Mouse (Mus musculus) macrophage (primary cell): ENCODE results near the gene Chat. TPM values are rescaled to one million over a fixed set of nuclear protein-coding genes. Genes with fewer than 3 reads are reported as not detected.
"Not testable (repeated sequence)": the region's sequence is repeated elsewhere in the genome, so short reads cannot be mapped to it uniquely, and the experiment has no call there.

Experiments used
- H3K27ac ChIP-seq: fragments of 350-480 bp; formaldehyde crosslinking; 2 replicates; pipeline ENCODE4 v1.9.0; 2021
- H3K36me3 ChIP-seq: fragments of 350-480 bp; formaldehyde crosslinking; 2 replicates; pipeline ENCODE4 v1.9.0; 2021; ENCODE audit errors: inconsistent target
- H3K4me3 ChIP-seq: fragments of 350-480 bp; formaldehyde crosslinking; 2 replicates; pipeline ENCODE4 v1.9.0; 2021; ENCODE audit errors: inconsistent target
- H3K79me2 ChIP-seq: fragments of 350-480 bp; formaldehyde crosslinking; 2 replicates; pipeline ENCODE4 v1.9.0; 2021; ENCODE audit errors: inconsistent target
- WGBS: methylation state at CpG from one replicate; pipeline ENCODE4 v1.1.7; 2026; ENCODE audit warnings: inconsistent platforms; ENCODE audit not compliant: missing documents; 5-methylcytosine and 5-hydroxymethylcytosine counted together
- polyA plus RNA-seq: library from polyadenylated mRNA; stranded (reverse); fragments of 250-400 nt; gene quantifications from 3 replicates; pipeline ENCODE4 v1.2.4, GENCODE M21; 2018; ENCODE audit warnings: inconsistent platforms

Chat gene
- polyA plus RNA-seq, 1 experiment from 2014 or later, result not detected

- Histone ChIP-seq H3K36me3 (no peaks in the 10 kb centered on the region), H3K79me2 (no peaks in the 10 kb centered on the region), H3K4me3 (no peak overlapping the region), H3K27ac (no peak overlapping the region)
- 94% methylated on average over 7 of the region's 7 CpGs for WGBS
These were observed 41.8 kb downstream of the Chat start for GRCm38 (mm10) chr14:32423946-32424345.

DNA sequence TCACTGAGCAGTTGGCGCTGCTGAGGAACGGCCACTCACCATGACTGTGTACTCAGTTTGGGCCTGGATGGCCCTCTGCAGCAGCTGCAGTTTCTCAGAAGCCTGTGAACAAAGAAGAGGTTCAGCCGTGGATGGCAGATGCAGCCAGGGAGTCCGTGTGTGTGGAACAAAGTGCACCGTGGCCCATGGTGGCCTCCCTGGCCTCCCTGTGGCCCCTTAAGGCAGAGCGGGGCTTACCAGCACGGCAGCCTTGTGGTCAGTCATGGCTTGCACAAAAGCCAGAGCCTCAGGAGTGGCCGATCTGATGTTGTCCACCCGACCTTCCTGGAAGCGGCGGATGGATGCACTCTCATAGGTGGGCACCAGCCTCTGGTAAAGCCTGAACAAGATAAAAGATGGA is 47.0 kb downstream of the Chat start:
- H3K79me2 ChIP-seq, result no peaks in the 10 kb centered on the region
- H3K27ac ChIP-seq, result no peak overlapping the region
- no peak overlapping the region for H3K4me3 ChIP-seq
- WGBS, result 88% methylated on average over 11 of the region's 11 CpGs
- no peaks in the 10 kb centered on the region for H3K36me3 ChIP-seq

GRCm38 (mm10) chr14:32412075-32412474 is 53.7 kb downstream of the Chat start:
- WGBS, result 89% methylated on average over 5 of the region's 5 CpGs
- Histone ChIP-seq H3K79me2 (no peaks in the 10 kb centered on the region), H3K27ac (no peak overlapping the region), H3K4me3 (no peak overlapping the region), H3K36me3 (no peaks in the 10 kb centered on the region)

- H3K4me3 ChIP-seq, result no peak overlapping the region
- no peaks in the 10 kb centered on the region for H3K36me3 ChIP-seq
- H3K79me2 ChIP-seq, result no peaks in the 10 kb centered on the region
- WGBS, result 92% methylated on average over 5 of the region's 5 CpGs
- no peak overlapping the region for H3K27ac ChIP-seq
These were observed 55.7 kb downstream of the Chat start for GRCm38 (mm10) chr14:32410084-32410483.

- not testable (repeated sequence) for H3K79me2 ChIP-seq, H3K27ac ChIP-seq, H3K4me3 ChIP-seq, H3K36me3 ChIP-seq
- 75% methylated on average over 1 of the region's 1 CpGs for WGBS
These were observed 60.4 kb downstream of the Chat start for GRCm38 (mm10) chr14:32405399-32405798.

DNA sequence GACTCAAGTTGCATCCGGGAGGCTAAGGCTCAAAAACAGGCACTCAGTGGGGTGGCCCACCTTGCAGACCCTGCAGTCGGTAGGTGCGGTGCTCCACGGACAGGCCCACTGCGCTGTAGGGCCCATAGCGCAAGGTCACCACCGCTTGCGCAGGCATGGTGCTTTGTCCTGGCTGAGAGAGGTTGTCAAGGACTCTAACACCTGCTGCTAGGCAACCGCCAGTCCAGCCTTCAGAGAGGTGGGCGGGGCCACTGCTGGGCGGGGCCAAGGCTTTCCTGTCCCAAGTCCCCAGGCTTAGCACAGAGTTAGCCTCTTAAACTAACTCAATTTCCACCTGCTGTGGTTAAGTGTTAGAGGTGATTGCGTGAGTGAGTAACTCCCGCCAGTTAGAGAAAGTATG is 77.6 kb downstream of the Chat start, which contains the start of gene 1700024G13Rik:
Gene 1700024G13Rik, minus strand, starts transcription at position 196 of the 400 bp plus-strand sequence.
- Histone ChIP-seq H3K79me2 (no peaks in the 10 kb centered on the region), H3K4me3 (no peak within 1 kb of the TSS)

DNA sequence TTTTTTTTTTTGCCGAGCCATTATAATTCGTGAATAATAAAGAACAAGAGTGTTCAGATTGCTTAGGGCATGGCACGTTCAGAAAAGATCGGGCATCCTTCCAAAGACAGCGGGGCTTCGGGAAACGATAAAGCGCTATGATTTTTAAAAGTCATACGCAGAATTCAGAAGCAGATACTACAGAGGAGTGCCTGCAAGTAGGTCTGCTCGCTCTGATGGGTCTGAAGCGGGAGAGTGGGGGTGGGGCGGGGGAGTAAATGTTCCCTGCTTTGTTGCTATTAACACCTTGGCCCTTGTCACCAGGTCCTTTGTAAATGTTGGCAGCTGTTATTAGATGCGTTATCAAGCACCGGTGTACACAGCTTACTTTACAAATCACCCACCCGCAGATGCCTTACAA is 84.2 kb downstream of the Chat start:
- WGBS, result 53% methylated on average over 15 of the region's 15 CpGs
- H3K79me2 ChIP-seq, result no peaks in the 10 kb centered on the region
- no peaks in the 10 kb centered on the region for H3K36me3 ChIP-seq
- H3K4me3 ChIP-seq, result no peak overlapping the region
- H3K27ac ChIP-seq, result no peak overlapping the region

More for the DNA sequence above, 77.6 kb downstream of the Chat start, which contains the start of gene 1700024G13Rik:
- 14% methylated on average over 13 of the region's 13 CpGs for WGBS
- no peaks in the 10 kb centered on the region for H3K36me3 ChIP-seq
- no peak within 1 kb of the TSS for H3K27ac ChIP-seq

DNA sequence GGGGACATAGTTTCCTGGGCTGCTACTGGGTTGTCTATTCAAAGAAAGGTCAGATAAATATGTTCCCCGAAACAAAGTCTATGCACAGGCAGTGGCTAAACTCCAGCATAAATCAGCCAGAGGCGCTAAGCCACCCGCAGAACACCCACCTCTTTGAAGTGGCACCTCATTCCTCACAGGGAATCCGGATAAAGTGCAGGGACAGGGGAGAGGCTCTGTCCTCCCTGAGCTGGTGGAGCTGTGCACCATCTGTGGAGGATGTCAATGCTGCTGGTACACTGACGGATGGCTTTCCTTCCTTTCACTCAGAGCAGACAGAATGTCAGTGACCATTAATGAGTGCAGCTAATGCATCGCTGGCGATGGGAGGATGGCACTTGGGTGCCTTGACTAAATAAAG is 84.7 kb downstream of the Chat start:
- WGBS, result 36% methylated on average over 7 of the region's 7 CpGs
- no peaks in the 10 kb centered on the region for H3K79me2 ChIP-seq
- H3K27ac ChIP-seq, result no peak overlapping the region
- no peaks in the 10 kb centered on the region for H3K36me3 ChIP-seq
- H3K4me3 ChIP-seq, result no peak overlapping the region

DNA sequence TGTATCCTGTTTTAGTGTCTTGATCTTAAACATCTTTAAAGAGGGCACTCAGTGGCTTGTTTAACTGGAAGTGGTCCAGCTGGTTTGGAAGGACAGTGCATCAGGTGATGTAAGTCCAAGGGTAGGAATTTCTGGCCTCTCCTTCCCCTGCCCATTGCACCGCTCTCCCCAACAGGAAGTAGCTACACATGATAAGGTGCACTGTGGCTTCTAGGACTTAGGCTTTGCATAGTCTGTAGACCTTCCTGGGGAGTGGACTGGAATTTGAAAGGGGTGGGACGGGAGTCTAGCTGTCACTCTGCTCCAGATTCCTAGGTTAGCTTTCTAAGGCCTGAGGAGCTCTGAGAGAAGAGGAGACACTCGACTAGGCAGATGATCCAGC is 85.7 kb downstream of the Chat start:
- no peaks in the 10 kb centered on the region for H3K36me3 ChIP-seq
- WGBS, result 19% methylated on average over 3 of the region's 3 CpGs
- no peak overlapping the region for H3K27ac ChIP-seq
- no peaks in the 10 kb centered on the region for H3K79me2 ChIP-seq
- no peak overlapping the region for H3K4me3 ChIP-seq

GRCm38 (mm10) chr14:32379395-32380098 is 86.2 kb downstream of the Chat start:
- no peaks in the 10 kb centered on the region for H3K79me2 ChIP-seq
- H3K4me3 ChIP-seq, result no peak overlapping the region
- WGBS, result 29% methylated on average over 22 of the region's 22 CpGs
- no peaks in the 10 kb centered on the region for H3K36me3 ChIP-seq
- no peak overlapping the region for H3K27ac ChIP-seq

DNA sequence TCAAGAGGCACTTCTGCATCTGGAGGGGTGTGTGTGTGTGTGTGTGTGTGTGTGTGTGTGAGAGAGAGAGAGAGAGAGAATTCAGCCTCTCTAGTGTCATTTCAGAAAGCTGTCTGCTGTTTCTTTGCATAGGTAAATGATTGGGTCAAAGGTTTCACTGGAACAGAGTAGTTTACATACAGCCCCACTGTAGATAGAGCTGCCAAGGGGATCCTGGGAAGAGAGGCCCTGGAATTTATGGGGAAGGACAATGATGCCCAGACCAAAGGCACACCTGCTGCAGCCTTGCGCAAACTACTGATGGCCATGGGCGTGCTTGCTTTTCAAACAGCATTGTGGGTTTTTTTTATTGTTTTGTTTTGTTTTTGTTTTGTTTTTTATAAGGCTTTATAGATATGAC is 93.3 kb downstream of the Chat start:
- WGBS, result 79% methylated on average over 2 of the region's 2 CpGs
- H3K36me3 ChIP-seq, result no peaks in the 10 kb centered on the region
- H3K4me3 ChIP-seq, result no peak overlapping the region
- no peak overlapping the region for H3K27ac ChIP-seq
- no peaks in the 10 kb centered on the region for H3K79me2 ChIP-seq

- 78% methylated on average over 7 of the region's 7 CpGs for WGBS
- Histone ChIP-seq H3K27ac (no peak overlapping the region), H3K36me3 (no peaks in the 10 kb centered on the region), H3K79me2 (no peaks in the 10 kb centered on the region), H3K4me3 (no peak overlapping the region)
These were observed 96.0 kb downstream of the Chat start for GRCm38 (mm10) chr14:32369756-32370155.

DNA sequence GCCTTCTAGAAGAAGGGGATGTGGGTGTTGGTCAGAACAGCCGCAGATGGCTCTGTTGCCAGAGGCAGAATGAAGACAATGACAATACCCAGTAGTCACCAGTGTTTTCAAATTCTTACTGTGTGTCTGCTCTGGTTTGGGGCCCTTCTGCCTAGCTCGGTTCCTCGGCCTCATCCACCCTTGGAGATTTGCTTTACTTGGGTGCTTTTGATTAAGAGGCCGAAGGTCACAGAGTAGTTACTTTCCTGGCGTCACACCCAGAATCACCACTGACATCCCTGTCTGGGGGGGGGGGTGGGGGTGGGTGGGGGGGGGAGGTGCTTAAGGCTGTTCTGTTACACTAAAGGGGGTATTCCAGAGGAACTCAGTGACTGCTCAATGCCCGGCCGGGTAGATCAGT is 101.4 kb downstream of the Chat start:
- H3K4me3 ChIP-seq, result no peak overlapping the region
- no peaks in the 10 kb centered on the region for H3K36me3 ChIP-seq
- H3K27ac ChIP-seq, result no peak overlapping the region
- 70% methylated on average over 6 of the region's 7 CpGs for WGBS
- no peaks in the 10 kb centered on the region for H3K79me2 ChIP-seq
